Mouse (Mus musculus) thymus, postnatal 0 days (tissue): ENCODE data around the gene Chic1. TPM values are rescaled to one million over a fixed set of nuclear protein-coding genes. Genes with fewer than 3 reads are reported as not detected.

ENCODE experiments used
- DNase-seq: peaks from one replicate; pipeline ENCODE4 v3.0.0-alpha.2; 2015; ENCODE audit warnings: low spot score
- polyA plus RNA-seq: library from polyadenylated mRNA; unstranded; fragments of >200 nt; fragmentation: Nextera tagmentation; extraction: Ambion mirVana; gene quantifications from 2 replicates; pipeline ENCODE4 v1.2.1, GENCODE M21; 2015

The Chic1 gene
- polyA plus RNA-seq = 0.28 and 0.48 TPM in 2 replicates

DNA sequence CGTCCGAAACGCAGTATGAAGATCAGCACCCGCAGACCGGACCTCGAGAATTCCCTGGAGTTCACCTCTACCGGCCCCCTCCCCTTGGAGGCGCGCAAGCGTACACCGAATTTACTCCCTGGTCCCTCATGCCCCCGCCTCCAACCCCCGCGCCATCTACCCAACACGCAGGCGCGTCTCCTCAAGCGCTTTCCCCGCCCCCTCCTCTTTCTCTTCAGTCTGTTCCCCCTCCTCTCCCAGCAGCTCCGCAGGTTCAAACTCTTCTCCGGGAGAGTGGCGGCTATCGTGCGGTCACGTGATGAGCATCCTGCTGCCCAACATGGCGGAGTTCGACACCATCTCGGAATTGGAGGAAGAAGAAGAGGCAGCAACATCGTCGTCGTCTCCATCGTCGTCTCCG is at the start of gene Chic1:
TSS of gene Chic1 (plus strand) at position 190 of the 400 bp plus-strand sequence.
- DNase-seq = peak; percentile 5

DNA sequence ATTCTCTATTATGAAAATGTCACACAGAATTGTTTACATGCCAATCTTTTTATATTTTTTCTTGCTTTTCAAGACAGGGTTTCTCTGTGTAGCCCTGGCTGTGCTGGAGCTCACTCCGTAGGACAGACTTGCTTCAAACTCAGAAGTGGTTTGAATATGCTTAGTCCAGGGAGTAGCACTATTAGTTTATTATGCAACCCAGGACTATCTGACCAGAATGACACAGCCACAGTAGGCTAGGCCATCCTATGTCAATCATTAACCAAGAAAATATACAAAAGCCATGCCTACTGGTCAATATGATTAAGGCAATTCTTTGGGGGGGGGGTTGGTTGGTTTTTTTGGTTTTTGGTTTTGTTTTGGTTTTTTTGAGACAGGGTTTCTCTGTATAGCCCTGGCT is 48.0 kb upstream of the Chic1 start:
- no peak for DNase-seq

DNA sequence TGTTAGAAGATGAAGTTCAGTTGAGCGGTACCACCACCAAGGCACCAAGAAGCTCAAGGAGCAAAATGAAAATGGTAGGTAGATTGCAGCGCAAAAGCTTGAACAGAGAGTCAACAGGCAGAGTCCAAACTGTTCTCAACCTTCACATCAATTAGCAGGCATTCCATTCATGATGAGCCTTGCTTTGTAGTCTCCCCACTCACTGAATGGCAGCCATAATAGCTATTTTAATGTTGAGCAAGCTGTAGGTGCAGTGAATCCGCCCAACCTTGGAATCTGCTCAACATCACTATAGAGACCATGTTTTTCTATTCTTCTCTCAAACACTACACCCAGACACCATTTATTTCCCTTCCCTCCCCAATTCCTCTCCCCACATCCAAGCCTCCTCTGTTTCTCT is 44.6 kb upstream of the Chic1 start:
- no peak for DNase-seq

DNA sequence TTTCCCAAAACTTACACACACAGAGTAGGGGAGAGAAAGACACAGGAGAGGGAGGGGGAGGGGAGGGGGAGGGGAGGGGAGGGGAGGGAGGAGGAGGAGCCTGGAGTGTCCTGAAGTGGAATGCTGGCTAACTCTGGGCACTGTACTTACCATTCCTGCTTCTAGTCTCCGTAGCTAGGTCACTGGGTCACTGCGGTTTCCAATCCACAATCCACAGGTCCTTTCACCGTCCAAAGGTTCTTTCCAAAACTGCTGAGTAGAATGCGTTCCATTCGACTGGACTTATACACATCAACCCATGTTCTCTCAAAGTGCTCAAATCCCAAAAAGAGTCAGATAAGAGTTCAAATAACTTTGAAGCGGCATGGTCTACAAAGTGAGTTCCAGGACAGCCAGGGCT is 42.1 kb upstream of the Chic1 start:
- no peak for DNase-seq

GRCm38 (mm10) chrX:103321146-103321545 is 35.1 kb upstream of the Chic1 start, which contains the start of gene Cdx4:
TSS of gene Cdx4 (plus strand) at chrX:103321398.
- DNase-seq = no peak

GRCm38 (mm10) chrX:103325900-103326299 is 30.4 kb upstream of the Chic1 start:
- no peak for DNase-seq

- no peak for DNase-seq
Observed at GRCm38 (mm10) chrX:103329386-103329785, 26.9 kb upstream of the Chic1 start.

DNA sequence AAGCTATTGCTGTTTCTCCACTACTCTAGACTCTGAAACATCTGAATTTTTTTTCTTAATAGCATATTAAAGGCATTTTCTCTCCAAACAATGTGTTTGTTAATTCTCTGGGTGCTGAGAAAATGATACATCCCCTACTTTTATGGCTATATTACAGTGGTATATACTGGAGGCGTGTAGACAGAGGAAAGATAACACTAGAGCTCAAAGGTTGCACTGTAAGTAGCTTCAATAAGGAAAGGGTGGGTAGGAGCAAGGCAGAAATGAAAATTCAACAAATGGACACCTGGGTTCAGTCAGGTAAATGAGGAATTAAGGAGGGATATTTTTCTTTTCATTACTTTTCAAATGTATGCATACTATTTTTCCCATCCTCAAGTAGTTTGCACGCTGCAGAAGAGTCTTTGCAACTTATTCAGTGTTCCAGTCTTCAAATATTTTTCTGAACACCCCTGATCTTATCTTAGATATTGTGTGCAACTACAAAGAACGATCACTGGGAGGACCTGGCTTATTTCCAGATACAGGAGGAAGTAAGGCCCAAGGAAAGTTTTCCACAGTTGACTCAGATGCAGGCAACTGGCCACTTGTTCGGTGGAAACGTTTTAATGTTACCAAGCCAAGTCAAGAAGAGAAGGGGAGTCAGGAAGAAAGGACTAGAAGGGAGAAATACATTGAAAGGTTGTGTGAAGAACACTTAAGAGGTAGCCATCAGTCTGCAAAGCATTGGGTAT is 25.0 kb upstream of the Chic1 start:
- DNase-seq = no peak

GRCm38 (mm10) chrX:103341369-103342113 is 14.7 kb upstream of the Chic1 start:
- no peak for DNase-seq

DNA sequence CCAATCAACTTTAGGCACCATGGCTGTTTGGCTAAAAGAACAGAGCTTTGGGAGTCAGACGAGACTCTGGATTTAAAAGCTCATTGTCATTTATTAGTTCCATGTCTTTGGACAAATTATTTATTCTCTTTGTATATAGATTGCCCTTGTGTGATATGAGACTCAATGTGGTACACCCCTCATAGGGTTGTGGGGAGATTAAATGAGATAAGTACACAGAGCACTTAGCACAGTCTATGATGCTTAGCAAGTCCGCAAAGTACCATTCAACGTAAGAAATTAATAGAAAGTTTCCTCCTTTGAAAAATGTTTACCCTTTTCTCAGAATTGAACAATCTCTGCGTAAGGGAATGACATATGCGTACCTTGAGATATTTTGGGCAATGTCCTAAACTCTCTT is 492 bp upstream of the Chic1 start:
- no peak for DNase-seq

GRCm38 (mm10) chrX:103356761-103357236 is 523 bp downstream of the Chic1 start:
- DNase-seq = no peak

- DNase-seq = no peak
Observed at GRCm38 (mm10) chrX:103366201-103366600, 9.9 kb downstream of the Chic1 start.

GRCm38 (mm10) chrX:103368650-103369049 is 12.4 kb downstream of the Chic1 start:
- no peak for DNase-seq

DNA sequence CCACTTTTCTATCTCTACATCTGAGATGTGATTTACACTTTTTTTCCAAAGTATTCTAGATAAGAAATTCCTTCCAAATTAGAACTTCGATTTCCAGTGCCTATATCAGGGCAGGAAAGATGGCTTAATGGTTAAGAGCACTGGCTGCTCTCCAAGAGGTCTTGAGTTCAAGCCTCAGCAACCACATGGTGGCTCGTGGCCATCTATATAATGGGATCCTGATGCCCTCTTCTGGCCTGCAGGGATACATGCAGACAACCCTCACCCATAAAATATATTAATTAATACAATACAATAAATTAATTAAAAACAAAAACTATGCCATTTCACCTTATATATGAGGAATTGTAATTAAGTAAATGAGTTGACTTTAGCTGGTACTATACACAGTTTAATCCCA is 14.9 kb downstream of the Chic1 start:
- no peak for DNase-seq

DNA sequence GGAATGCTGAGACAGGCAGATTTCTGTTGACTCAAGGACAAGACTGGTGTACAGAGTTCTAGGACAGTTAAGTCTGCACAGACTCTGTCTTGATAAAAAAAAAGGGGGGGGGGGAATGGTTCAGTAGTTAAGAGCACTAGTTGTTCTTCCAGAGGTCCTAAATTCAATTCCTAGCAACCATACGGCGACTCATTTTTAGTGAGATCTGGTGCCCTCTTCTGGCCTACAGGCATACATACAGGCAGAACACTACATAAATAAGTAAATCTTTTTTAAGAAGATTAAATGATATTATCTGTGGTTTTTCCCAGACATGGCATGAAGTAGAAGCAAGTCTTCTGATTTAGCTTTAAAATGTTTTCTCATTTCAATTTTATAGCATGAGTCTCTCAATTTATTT is 15.4 kb downstream of the Chic1 start:
- DNase-seq = no peak

- no peak for DNase-seq
Observed at GRCm38 (mm10) chrX:103374250-103374649, 18.0 kb downstream of the Chic1 start.

- no peak for DNase-seq
Observed at GRCm38 (mm10) chrX:103384528-103384927, 28.3 kb downstream of the Chic1 start.

DNA sequence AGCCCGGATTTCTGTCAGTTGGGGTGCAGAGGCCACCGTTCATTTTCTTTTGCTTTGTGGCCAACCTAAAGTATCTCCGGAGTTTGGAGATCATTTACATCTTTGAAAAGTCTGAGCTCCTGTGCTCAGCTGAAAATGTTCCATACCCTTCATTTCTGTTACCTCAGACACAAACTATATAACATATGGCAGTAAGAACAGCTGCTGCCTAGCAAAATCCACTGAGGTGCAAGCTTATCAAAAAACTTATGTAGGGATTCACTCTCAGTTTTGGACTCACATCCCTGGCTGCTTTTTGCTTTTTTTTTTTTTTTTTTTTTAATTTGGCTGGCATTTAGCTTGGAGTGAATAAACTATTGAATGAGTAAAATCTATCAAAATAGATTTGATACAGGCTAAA is 31.9 kb downstream of the Chic1 start:
- DNase-seq = no peak

- peak; percentile 17 for DNase-seq
Observed at GRCm38 (mm10) chrX:103393841-103394240, 37.6 kb downstream of the Chic1 start.

DNA sequence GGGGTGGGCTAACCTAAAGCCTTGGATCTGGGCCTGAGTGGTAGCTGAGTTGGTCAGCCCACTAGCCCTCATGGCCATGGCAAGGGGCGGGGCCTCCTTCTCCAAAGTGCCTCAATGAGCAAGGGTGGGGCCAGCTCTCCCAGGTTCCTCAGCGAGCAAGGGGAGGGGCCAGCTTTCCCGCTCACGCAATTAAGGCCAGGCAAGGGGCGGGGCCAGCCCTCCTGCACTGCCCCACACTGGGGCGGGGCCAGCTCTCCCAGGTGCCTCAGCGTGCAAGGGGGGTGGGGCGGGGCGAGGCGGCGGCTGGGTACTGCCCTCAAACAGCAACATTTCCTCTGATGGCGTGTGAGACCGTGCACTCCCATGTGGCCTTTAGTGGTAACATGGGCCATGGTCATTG is 48.7 kb downstream of the Chic1 start:
- no peak for DNase-seq

DNA sequence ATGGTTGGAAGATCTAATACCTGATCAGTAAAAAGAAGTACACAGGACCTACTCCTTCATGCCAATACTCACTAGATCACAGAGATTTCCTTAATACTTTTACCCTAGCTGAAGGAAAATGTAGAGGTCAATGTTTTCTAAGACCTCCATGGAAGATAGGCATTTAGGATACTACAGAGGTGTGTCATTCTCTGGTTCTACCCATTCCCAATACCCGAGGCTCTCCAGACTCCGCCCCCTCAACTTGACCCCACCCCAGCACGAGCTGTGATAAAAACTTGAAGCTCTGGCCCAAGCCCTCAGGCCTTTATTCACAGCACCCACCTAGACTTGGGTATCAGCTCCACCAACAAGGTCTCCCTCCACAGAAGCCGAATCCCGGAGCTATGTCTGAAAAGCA is 57.9 kb downstream of the Chic1 start, which contains the start of gene Tsx:
TSS of gene Tsx (plus strand) at position 301 of the 400 bp plus-strand sequence.
- no peak for DNase-seq

DNA sequence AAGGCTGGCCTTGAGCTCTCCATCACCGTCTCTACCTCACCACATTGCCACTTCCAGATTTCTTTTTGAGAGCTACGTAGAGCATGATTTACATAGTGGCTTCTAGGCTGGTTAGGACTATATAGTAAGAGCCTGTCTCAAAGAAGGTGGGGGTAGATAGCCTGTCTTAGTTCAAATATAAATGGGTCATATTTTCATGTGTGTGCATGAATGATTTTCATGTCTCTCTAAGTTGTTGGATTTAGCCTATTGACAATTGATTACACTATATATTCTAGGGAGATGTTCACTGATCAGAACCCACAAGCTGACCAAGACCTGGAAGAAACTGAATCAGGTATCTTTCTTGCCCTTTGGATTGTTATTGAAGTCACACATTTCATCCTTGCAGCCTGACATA is 65.4 kb downstream of the Chic1 start, which contains the start of gene Gm26992:
TSS of gene Gm26992 (plus strand) at position 301 of the 400 bp plus-strand sequence.
- no peak for DNase-seq
